Mouse (Mus musculus) thymus, postnatal 36 days (tissue): ENCODE measurements at regions not wholly inside any gene's neighbourhood (a gene's known extent, or its start where the extent isn't known, plus 50 kb on each side); places are given as distances from the start of the nearest gene placed in this dataset.
A peak's percentile ranks its signal among the peaks of the same experiment; 100 is the strongest.
"Not testable (repeated sequence)": the region's sequence is repeated elsewhere in the genome, so short reads cannot be mapped to it uniquely, and the experiment has no call there.

Experiments used
- DNase-seq, 2 experiments: peaks; one replicate each; pipeline ENCODE4 v3.0.0; 2022; ENCODE audit warnings: mixed read lengths in 2 of 2

- peak in 1 of 2 experiments; percentile 34 for DNase-seq
These were observed 108.6 kb downstream of the Katnal1 start for GRCm38 (mm10) chr5:148820476-148820875.

DNA sequence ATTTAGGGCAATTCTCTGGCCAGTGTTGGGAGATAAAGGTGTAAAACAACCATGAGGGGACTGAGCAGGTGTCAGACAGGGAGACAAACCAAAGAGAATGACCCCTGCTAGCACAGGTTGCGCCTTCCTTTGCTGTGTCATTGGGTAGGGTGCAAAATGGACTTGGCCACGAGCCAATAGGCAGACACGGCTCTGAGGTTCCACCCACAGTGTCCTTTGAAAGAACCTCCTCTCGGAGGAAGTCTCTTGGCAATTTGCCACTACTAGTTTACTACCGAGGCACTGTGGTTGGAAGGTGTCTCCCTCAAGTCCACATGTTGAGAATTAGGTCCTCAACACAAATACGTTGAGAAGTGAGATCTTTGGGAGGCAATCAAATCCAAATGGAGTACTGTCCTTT lies 109.7 kb downstream of the Katnal1 start:
- peak in 1 of 2 experiments; percentile 13 for DNase-seq

DNA sequence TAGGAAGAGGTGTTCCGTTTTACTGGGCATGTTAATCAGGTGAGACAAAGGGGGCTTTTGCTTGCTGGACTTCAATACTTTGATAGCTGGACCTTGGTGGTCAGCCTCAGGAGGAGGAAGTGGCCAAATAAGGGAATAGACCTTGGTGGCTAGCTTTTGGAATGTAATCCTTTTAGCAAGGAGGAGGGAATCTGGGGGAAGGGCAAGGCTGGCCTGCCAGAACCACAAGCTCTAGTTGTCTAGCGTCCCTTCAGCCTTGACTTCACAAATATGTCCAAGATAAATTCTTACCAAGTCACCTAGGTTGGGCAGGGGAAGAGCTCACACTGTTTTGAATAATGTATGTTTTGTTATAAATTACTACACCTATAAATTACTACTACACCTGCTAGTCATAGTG lies 110.4 kb downstream of the Katnal1 start:
- DNase-seq, result no peak

- DNase-seq, result no peak
These were observed 116.3 kb downstream of the Katnal1 start for GRCm38 (mm10) chr5:148812840-148813239.

- peak; percentile 52 to 67 for DNase-seq
These were observed 117.1 kb downstream of the Katnal1 start for GRCm38 (mm10) chr5:148812016-148812415.

DNA sequence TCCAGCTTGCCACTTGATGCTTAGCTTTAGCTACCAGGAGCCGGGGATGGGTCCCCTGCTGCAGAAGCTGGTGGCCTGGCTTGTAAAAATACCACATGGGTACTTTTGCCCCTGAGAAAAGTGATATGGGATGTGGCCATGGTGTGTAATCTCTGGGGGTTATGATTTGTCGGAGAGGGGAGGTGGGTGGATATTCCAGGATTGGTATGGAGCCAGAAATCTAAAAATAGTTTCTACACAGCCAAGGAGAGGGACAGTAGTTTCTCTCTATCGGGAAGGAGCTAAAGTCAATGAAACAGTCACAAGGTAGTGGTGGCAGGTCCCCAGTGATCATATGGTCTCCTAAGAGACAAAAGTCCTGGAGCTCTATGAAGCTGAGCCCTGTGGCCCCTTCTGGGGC lies 119.6 kb downstream of the Katnal1 start:
- no peak for DNase-seq

DNA sequence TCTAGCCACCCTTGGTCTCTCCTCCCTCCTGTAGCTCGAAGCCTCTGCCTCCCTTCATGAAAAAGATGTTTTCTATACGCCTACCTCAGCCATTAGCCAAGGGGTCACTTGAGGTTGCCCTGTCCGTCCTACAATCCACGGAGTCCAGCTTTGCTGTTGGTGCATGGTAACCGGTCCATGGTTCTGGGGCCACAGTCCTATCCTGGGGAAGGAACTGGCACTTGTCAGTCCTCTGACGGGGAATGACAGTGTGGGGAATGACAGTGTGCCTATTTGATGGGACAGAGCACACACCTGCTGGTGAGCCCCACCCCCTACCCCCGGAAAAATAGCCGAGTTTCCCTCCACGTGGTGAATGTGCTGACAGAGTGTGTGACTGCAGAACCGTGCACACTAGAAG lies 120.1 kb downstream of the Katnal1 start:
- DNase-seq, result peak in 1 of 2 experiments; percentile 32

- DNase-seq, result peak; percentile 28 to 29
These were observed 120.7 kb downstream of the Katnal1 start for GRCm38 (mm10) chr5:148808426-148808825.

DNA sequence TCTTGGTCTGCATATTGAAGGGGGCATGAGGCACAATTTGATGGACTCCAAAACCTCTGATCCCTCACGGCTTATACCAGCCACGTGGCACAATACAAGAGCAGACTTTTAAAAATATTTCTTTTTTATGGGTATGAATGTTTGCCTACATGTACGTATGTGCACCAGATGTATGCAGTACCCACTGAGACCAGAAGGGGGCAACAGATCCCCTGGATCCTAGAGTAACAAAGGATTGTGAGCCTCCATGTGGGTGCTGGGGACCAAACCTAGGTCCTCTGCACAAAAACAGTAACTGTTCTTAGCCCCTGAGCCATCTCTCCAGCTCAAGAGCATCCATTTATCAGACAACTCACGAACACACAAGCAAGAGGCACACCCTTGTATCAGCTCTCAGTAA lies 121.5 kb downstream of the Katnal1 start:
- DNase-seq, result no peak

DNA sequence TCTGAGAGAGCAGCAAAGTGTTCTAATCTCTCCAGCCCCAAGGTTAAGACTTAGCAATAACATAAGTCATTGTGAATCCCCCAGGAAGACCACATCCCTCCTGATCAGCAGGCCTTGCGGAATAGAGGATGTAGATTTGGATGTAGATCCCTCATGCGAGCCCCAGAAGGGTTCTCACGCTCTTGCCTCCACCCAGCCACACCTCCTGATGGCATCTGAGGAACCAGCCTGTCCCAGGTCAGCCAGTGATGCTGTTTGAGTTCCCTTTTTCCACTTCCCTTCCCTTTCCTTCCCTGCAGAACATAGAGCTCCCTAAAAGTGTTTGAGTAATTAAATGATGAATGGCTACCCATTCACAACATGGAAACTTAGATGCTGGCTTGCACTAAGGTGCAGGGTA lies 124.1 kb downstream of the Katnal1 start:
- no peak for DNase-seq

- DNase-seq, result no peak
These were observed 125.3 kb downstream of the Katnal1 start for GRCm38 (mm10) chr5:148803772-148804171.

- DNase-seq, result no peak
These were observed 126.4 kb downstream of the Katnal1 start for GRCm38 (mm10) chr5:148802720-148803119.

DNA sequence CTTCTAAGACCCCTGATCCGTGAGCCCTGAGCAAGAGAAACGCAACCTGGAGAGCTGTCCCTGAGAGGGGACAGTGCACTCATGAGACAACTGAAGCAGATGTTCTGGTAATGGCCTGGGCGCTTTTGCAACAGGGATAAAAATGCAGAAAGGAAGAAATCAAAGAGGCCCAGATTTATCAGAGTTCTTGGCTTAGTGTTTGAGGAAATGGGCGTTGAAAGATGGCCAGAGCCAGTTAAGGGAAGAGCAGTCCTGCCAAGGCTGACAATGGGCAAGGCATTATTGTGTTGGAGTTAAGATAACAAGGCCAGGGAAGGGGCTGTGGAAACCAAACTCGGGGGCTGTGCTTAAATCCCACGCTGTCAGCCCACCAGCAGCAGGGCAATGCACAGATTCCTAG lies 130.6 kb downstream of the Katnal1 start:
- no peak for DNase-seq

DNA sequence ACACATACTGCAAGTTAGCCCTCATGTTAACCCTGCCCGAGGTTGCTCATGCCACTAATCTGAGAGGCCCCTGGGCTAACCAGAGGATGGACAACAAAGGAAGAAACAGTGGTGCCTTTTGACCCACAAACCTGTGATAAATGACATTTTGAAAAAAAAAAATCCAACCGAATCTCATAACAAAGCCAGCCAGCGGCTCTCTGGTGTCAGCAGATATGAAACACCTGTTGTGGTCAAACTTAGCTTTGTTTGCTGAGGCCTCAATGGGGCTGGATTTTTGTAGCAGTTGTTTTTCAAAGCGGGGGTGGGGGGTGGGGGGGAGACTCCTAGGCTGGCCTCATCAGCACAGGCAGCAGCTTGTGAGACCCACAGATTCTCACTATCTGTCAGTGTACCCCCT lies 133.0 kb downstream of the Katnal1 start:
- no peak for DNase-seq

DNA sequence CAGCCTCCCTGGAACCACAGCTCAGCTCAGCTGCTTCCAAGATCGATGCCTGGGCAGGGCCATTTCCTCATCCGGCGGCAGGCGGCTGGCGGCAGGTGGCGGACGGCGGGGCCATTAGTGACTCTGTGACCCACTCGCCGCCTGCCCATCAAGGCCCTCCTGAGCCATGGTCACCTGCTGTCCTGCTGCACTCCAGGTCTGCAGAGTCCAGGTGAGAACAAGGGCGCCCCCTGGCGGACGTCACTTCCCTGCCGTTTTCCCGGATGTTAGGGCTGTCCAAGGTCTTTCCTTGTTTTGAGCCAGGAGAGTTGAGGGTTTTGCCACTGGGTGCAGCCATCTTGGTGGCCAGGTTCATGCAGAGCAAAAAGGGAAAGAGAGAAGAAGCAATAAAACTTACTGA lies 134.7 kb downstream of the Katnal1 start:
- peak; percentile 66 to 70 for DNase-seq

- DNase-seq, result peak; percentile 73 to 81
These were observed 136.2 kb downstream of the Katnal1 start for GRCm38 (mm10) chr5:148792736-148793440.

- DNase-seq, result no peak
These were observed 137.5 kb downstream of the Katnal1 start for GRCm38 (mm10) chr5:148791651-148792050.

DNA sequence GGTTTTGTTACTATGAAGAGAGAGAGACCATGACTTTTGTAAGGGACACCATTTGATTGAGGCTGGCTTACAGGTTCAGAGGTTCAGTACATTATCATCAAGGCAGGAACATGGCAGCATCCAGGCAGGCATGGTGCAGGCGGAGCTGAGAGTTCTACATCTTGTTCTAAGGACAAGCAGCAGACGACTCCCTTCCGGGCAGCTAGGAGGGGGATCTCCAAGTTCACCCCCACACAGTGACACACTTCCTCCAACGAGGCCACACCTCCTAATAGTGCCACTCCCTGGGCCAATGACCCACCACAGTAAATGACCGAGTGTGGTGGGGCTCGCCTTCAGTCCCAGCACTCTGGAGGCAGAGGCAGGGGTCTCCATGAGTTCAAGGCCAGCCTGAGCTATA lies 138.8 kb downstream of the Katnal1 start:
- not testable (repeated sequence) for DNase-seq

- DNase-seq, result no peak
These were observed 139.3 kb downstream of the Katnal1 start for GRCm38 (mm10) chr5:148789823-148790222.

GRCm38 (mm10) chr5:148789147-148789566 lies 140.0 kb downstream of the Katnal1 start:
- DNase-seq, result no peak

GRCm38 (mm10) chr5:148788690-148789089 lies 140.4 kb downstream of the Katnal1 start:
- no peak for DNase-seq

GRCm38 (mm10) chr5:148787270-148787669 lies 141.8 kb downstream of the Katnal1 start:
- no peak for DNase-seq

- DNase-seq, result not testable (repeated sequence)
These were observed 148.0 kb downstream of the Katnal1 start for GRCm38 (mm10) chr5:148781076-148781475.

DNA sequence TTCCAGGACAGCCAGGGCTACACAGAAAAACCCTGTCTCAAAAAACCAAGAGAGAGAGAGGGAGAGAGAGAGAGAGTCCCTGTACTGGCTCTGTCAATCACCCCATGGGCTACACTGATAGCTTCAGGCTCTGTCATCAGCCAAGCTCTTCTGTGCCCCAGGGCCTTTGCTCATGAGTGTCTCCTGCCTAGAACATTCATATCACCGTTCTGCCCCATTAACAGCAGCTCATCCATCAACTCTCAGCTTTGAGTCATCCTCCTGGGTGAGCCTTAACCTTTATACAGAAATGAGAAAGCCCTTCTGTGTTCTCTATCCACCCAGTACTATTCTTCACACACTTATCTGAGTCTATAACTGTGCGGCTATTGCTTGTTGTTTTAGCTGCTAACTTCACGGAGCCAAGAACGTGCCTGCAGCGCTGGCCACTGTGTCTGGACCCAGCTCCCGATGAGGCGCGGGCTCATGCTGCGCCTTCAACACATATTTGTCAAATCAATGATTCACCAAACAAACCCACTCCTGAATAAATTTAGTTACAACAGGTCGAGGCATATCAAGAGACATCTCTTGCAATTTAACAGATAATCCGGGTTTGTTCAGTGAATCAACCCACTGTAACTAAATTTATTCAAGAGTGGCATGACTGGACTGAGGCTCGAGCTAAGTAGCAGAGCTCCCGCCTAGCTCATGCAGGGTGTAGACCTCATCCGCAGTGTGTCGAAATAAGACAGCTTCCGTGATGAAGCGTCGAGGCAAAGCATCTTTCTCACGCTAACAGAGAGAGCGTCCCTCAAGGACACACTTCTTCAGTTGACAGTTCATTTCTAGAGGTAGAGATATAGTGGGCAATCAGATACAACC lies 152.1 kb downstream of the Katnal1 start:
- no peak for DNase-seq
